Mouse (Mus musculus): ENCODE data around the gene Gal. TPM values are rescaled to one million over a fixed set of nuclear protein-coding genes. Genes with fewer than 3 reads are reported as not detected.

Gal gene
- polyA plus RNA-seq (2016; fragmentation: Nextera tagmentation; extraction: Ambion mirVana): 1.8 and 4.8 TPM in 2 replicates

DNA sequence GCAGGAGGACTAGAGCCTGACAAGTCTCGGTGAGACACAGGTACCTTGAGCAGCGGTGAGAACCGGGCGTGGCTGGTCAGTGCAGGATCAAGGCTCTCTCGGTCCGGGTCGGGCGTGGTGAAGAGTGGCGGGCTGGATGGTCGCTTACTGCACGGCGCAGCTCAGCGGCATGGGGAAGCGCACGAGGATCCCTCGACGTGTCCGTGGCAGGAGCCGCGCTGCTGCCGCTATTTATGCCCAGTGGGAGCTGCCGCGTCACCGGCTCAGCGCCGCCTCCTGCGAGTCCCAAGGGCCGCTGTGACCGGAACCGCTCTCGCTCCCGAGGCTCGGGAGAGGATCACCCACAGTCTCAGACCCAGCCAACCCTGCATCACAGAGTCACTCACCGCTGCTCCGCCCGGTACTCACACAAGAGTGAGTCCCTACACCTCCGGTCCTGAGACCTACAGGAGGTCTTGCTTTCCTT is at the start of gene Gal:
Gene Gal (minus strand): TSS at position 277 of the 466 bp plus-strand sequence.
- H3K36me3 ChIP-seq: no peaks in the 10 kb centered on the region
- H3K4me3 ChIP-seq: peak within 1 kb of the TSS; percentile 48
- H3K27ac ChIP-seq: peak within 1 kb of the TSS; percentile 18; the same call in 1 of the 2 replicates
- peaks cover 44% of the 10 kb centered on the region for H3K27me3 ChIP-seq (ENCODE audit: insufficient read depth, poor library complexity, severe bottlenecking)
- 0 out of 2 replicates have a peak, but pooled peaks cover 5% of the 10 kb centered on the region for H3K9me3 ChIP-seq
- peaks cover 27% of the 10 kb centered on the region for H3K4me1 ChIP-seq (replicated peaks)
- WGBS: 5% methylated on average over 37 of the region's 37 CpGs
- no peak for DNase-seq (ENCODE audit: low spot score)

GRCm38 (mm10) chr19:3459986-3460385 is 45.6 kb upstream of the Gal start:
- H3K9me3 ChIP-seq: no peaks in the 10 kb centered on the region
- no peak overlapping the region for H3K27ac ChIP-seq
- no peak overlapping the region for H3K4me3 ChIP-seq
- 92% methylated on average over 3 of the region's 3 CpGs for WGBS
- H3K27me3 ChIP-seq (ENCODE audit: insufficient read depth, poor library complexity, severe bottlenecking): no peaks in the 10 kb centered on the region
- H3K36me3 ChIP-seq: peaks cover 100% of the 10 kb centered on the region
- no peaks in the 10 kb centered on the region for H3K4me1 ChIP-seq (replicated peaks)
- DNase-seq (ENCODE audit: low spot score): no peak

- Histone ChIP-seq H3K27ac (no peak overlapping the region), H3K4me3 (no peak overlapping the region), H3K9me3 (no peaks in the 10 kb centered on the region), H3K27me3 (ENCODE audit: insufficient read depth, poor library complexity, severe bottlenecking) (no peaks in the 10 kb centered on the region), H3K4me1 (replicated peaks) (no peaks in the 10 kb centered on the region), H3K36me3 (peaks cover 100% of the 10 kb centered on the region)
- WGBS: 92% methylated on average over 6 of the region's 6 CpGs
- DNase-seq (ENCODE audit: low spot score): no peak
These were observed 44.2 kb upstream of the Gal start for GRCm38 (mm10) chr19:3458331-3459099.

GRCm38 (mm10) chr19:3457700-3458099 is 43.4 kb upstream of the Gal start:
- no peak for DNase-seq (ENCODE audit: low spot score)
- no peak overlapping the region for H3K4me3 ChIP-seq
- WGBS: 94% methylated on average over 4 of the region's 4 CpGs
- H3K9me3 ChIP-seq: no peaks in the 10 kb centered on the region
- H3K4me1 ChIP-seq (replicated peaks): no peaks in the 10 kb centered on the region
- peaks cover 99% of the 10 kb centered on the region for H3K36me3 ChIP-seq
- no peak overlapping the region for H3K27ac ChIP-seq
- no peaks in the 10 kb centered on the region for H3K27me3 ChIP-seq (ENCODE audit: insufficient read depth, poor library complexity, severe bottlenecking)

DNA sequence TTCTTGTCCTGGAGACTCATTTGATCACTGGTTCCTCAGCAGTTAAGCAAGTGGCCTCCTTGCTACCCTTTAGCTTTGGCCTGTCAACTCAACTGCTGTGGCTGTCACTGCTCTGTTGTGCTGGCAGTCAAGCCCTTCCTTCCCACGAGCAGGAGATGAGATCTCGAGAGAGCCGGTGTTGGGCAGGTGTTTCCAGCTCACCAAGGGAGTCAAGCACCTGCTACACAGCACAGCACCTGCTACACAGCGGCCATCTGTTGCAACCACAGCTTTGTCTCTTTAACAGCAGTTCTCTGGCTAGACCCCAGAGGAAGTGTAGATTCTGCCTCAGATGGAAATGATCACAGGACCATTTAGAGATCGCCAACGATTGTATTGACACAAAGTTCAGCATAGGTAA is 37.3 kb upstream of the Gal start:
- 66% methylated on average over 6 of the region's 6 CpGs for WGBS
- no peaks in the 10 kb centered on the region for H3K4me1 ChIP-seq (replicated peaks)
- peaks cover 39% of the 10 kb centered on the region for H3K36me3 ChIP-seq
- H3K4me3 ChIP-seq: no peak overlapping the region
- DNase-seq (ENCODE audit: low spot score): peak; percentile 29
- 0 out of 2 replicates have a peak, but pooled peaks cover 7% of the 10 kb centered on the region for H3K9me3 ChIP-seq
- H3K27ac ChIP-seq: no peak overlapping the region
- no peaks in the 10 kb centered on the region for H3K27me3 ChIP-seq (ENCODE audit: insufficient read depth, poor library complexity, severe bottlenecking)

- Histone ChIP-seq H3K27ac (no peak overlapping the region), H3K9me3 (0 out of 2 replicates have a peak, but pooled peaks cover 8% of the 10 kb centered on the region), H3K36me3 (peaks cover 34% of the 10 kb centered on the region), H3K4me3 (no peak overlapping the region), H3K27me3 (ENCODE audit: insufficient read depth, poor library complexity, severe bottlenecking) (no peaks in the 10 kb centered on the region), H3K4me1 (replicated peaks) (no peaks in the 10 kb centered on the region)
- peak; percentile 65 for DNase-seq (ENCODE audit: low spot score)
- WGBS: 32% methylated on average over 6 of the region's 6 CpGs
These were observed 36.8 kb upstream of the Gal start for GRCm38 (mm10) chr19:3451170-3451569.

DNA sequence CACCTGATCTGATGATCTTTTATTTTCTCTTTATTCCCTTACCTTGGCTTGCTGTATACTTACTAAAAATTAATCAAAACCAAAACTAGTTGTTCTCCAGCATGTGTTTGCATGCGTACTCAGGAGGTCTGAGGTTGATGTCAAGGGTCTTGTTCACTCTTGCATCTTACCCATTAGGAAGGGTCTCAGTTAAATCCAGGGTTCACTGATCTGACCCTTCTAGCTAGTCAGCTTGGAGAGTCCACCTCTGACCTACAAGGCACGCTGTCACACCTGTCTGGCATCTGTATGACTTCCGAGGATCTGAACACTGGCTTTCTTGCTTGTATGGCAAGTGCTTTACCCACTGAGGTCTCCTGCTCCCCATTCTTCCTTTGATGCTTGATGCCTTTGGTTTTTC is 36.4 kb upstream of the Gal start:
- H3K9me3 ChIP-seq: 0 out of 2 replicates have a peak, but pooled peaks cover 8% of the 10 kb centered on the region
- H3K36me3 ChIP-seq: peaks cover 29% of the 10 kb centered on the region
- H3K4me3 ChIP-seq: no peak overlapping the region
- no peak for DNase-seq (ENCODE audit: low spot score)
- WGBS: 93% methylated on average over 3 of the region's 3 CpGs
- no peaks in the 10 kb centered on the region for H3K4me1 ChIP-seq (replicated peaks)
- no peak overlapping the region for H3K27ac ChIP-seq
- no peaks in the 10 kb centered on the region for H3K27me3 ChIP-seq (ENCODE audit: insufficient read depth, poor library complexity, severe bottlenecking)

- no peak overlapping the region for H3K27ac ChIP-seq
- WGBS: 80% methylated on average over 3 of the region's 3 CpGs
- peaks cover 15% of the 10 kb centered on the region for H3K36me3 ChIP-seq
- H3K27me3 ChIP-seq (ENCODE audit: insufficient read depth, poor library complexity, severe bottlenecking): no peaks in the 10 kb centered on the region
- no peak for DNase-seq (ENCODE audit: low spot score)
- H3K4me1 ChIP-seq (replicated peaks): no peaks in the 10 kb centered on the region
- no peak overlapping the region for H3K4me3 ChIP-seq
- H3K9me3 ChIP-seq: 0 out of 2 replicates have a peak, but pooled peaks cover 8% of the 10 kb centered on the region
These were observed 34.9 kb upstream of the Gal start for GRCm38 (mm10) chr19:3449248-3449647.

GRCm38 (mm10) chr19:3447348-3447747 is 33.0 kb upstream of the Gal start:
- Histone ChIP-seq H3K4me3 (no peak overlapping the region), H3K36me3 (no peaks in the 10 kb centered on the region), H3K27me3 (ENCODE audit: insufficient read depth, poor library complexity, severe bottlenecking) (no peaks in the 10 kb centered on the region), H3K9me3 (0 out of 2 replicates have a peak, but pooled peaks cover 8% of the 10 kb centered on the region), H3K27ac (no peak overlapping the region), H3K4me1 (replicated peaks) (no peaks in the 10 kb centered on the region)
- DNase-seq (ENCODE audit: low spot score): no peak
- WGBS: 51% methylated on average over 3 of the region's 3 CpGs

- WGBS: 76% methylated on average over 10 of the region's 10 CpGs
- H3K27ac ChIP-seq: no peak overlapping the region
- H3K27me3 ChIP-seq (ENCODE audit: insufficient read depth, poor library complexity, severe bottlenecking): peaks cover 6% of the 10 kb centered on the region
- H3K36me3 ChIP-seq: no peaks in the 10 kb centered on the region
- no peak overlapping the region for H3K4me3 ChIP-seq
- no peaks in the 10 kb centered on the region for H3K9me3 ChIP-seq
- 0 out of 2 replicates have a peak, but pooled peaks cover 2% of the 10 kb centered on the region for H3K4me1 ChIP-seq (replicated peaks)
- no peak for DNase-seq (ENCODE audit: low spot score)
These were observed 26.7 kb upstream of the Gal start for GRCm38 (mm10) chr19:3441092-3441491.

DNA sequence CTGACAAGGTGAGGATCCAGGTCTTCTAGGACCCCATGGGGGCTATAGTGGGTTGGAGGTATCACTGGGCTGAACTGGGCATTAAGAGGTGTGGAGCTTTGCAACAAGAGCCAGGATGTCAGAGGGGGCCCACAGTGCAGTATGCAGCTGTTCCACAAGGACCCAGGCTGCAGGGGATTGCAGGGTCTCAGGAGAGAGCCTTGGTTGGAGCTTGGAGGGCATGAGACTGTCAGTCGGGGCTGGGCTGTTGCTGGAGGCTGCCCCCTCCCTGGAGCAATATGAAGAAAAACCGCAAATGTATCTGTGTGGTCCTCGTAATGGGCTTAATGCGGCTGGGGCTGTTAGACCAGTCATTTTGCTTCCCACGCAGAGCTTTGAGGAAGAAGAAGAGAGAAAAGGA is 26.3 kb upstream of the Gal start:
- Histone ChIP-seq H3K9me3 (no peaks in the 10 kb centered on the region), H3K27ac (no peak overlapping the region), H3K4me3 (no peak overlapping the region), H3K36me3 (no peaks in the 10 kb centered on the region), H3K4me1 (replicated peaks) (0 out of 2 replicates have a peak, but pooled peaks cover 2% of the 10 kb centered on the region), H3K27me3 (ENCODE audit: insufficient read depth, poor library complexity, severe bottlenecking) (peaks cover 6% of the 10 kb centered on the region)
- DNase-seq (ENCODE audit: low spot score): no peak
- WGBS: 66% methylated on average over 5 of the region's 5 CpGs

- Histone ChIP-seq H3K4me3 (no peak overlapping the region), H3K4me1 (replicated peaks) (peaks cover 20% of the 10 kb centered on the region), H3K27ac (no peak overlapping the region), H3K27me3 (ENCODE audit: insufficient read depth, poor library complexity, severe bottlenecking) (peaks cover 6% of the 10 kb centered on the region), H3K9me3 (no peaks in the 10 kb centered on the region), H3K36me3 (no peaks in the 10 kb centered on the region)
- DNase-seq (ENCODE audit: low spot score): no peak
- 69% methylated on average over 5 of the region's 5 CpGs for WGBS
These were observed 23.6 kb upstream of the Gal start for GRCm38 (mm10) chr19:3437980-3438379.

GRCm38 (mm10) chr19:3436840-3437239 is 22.5 kb upstream of the Gal start:
- Histone ChIP-seq H3K36me3 (no peaks in the 10 kb centered on the region), H3K27ac (no peak overlapping the region), H3K27me3 (ENCODE audit: insufficient read depth, poor library complexity, severe bottlenecking) (peaks cover 6% of the 10 kb centered on the region), H3K9me3 (no peaks in the 10 kb centered on the region), H3K4me1 (replicated peaks) (peaks cover 20% of the 10 kb centered on the region), H3K4me3 (no peak overlapping the region)
- DNase-seq (ENCODE audit: low spot score): peak; percentile 21
- WGBS: 62% methylated on average over 9 of the region's 9 CpGs
